Mouse (Mus musculus): Measurements from ENCODE around the gene Rnf183.

DNA sequence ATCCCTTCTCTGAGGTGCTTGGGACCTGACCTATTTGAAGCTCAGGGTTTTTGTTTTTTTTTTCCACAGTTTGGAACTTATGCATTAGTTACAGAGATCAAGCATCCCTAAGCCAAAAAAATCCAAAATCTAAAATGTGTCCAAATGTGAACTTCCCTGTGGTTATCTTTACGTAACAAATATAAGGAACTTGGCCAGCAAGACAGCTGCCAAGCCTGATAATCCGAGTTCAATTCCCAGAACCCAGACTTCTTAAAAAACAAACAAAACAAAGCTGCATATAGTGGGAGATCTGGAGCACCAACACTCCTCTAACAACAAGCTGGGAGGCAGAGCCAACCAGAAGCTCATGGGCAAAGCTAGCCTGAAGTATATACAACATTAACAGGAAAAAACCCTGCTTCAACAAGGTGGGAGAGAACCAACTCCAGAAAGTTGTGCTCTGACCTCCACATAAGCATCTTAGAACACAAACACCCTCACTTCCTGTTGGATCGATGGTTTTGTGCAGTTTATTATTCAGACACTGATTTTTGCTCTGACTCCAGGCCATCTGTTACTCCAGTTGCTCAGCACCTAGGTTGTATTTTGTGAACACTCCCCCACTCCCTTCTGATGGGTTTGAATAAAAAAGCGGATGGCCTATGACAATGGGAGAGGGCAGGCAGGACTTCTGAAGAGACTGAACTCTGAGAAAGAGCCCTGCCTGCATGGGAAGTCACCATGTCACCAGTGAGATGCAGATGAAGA lies 37.3 kb downstream of the Rnf183 start:
- TF ChIP-seq CTCF (IDR thresholded peaks at IDR 0.05; ENCODE audit: low read depth, low read length) = no peak
- TF ChIP-seq POLR2AphosphoS5 (IDR thresholded peaks at IDR 0.05; ENCODE audit: insufficient replicate concordance, low read depth, low read length) = no peak
- TF ChIP-seq GATA1 (IDR thresholded peaks at IDR 0.05; ENCODE audit: borderline replicate concordance, low read length) = no peak
